Mouse (Mus musculus) activated CD4-positive, CD25-positive, alpha-beta regulatory T cell, adult 4 months (primary cell): ENCODE data around the gene Slc12a6. TPM values are rescaled to one million over a fixed set of nuclear protein-coding genes. Genes with fewer than 3 reads are reported as not detected.

ENCODE experiments used
- ATAC-seq: one replicate; pipeline ENCODE4 v1.8.0; 2017
- polyA plus RNA-seq, 2 experiments: library from polyadenylated mRNA; unstranded; fragments of 100-300 nt; shearing (Covaris generic); gene quantifications; one replicate each; pipeline ENCODE4 v1.2.1; 2017

Gene Slc12a6
- polyA plus RNA-seq, 2 experiments from 2014 or later = 47.9 to 48.7 TPM

- no peak for ATAC-seq
Observed at GRCm38 (mm10) chr2:112393958-112394357, 128.3 kb downstream of the Slc12a6 start.

GRCm38 (mm10) chr2:112396649-112397048 is 131.0 kb downstream of the Slc12a6 start:
- ATAC-seq = no peak

- ATAC-seq = no peak
Observed at GRCm38 (mm10) chr2:112407030-112407429, 141.4 kb downstream of the Slc12a6 start.

Other genes with a start within 250 kb of the Slc12a6 start
- not detected for gene Olfr1311, start 241.4 kb upstream of the Slc12a6 start, polyA plus RNA-seq
- gene Olfr1312, start 215.6 kb upstream of the Slc12a6 start, polyA plus RNA-seq = under 1 TPM in 1 of 2 experiments, not detected in 1; 0.08 TPM
- gene Olfr1313, start 188.0 kb upstream of the Slc12a6 start, polyA plus RNA-seq = not detected
- not detected for gene Olfr1314, start 169.0 kb upstream of the Slc12a6 start, polyA plus RNA-seq
- not detected for gene Olfr1315-ps1, start 150.4 kb upstream of the Slc12a6 start, polyA plus RNA-seq
- under 1 TPM in 1 of 2 experiments, not detected in 1; 0.11 TPM for gene Olfr1316, start 130.8 kb upstream of the Slc12a6 start, polyA plus RNA-seq
- gene Olfr1317, start 125.5 kb upstream of the Slc12a6 start, polyA plus RNA-seq = not detected
- not detected for gene Olfr1318, start 111.6 kb upstream of the Slc12a6 start, polyA plus RNA-seq
- gene Lpcat4, start 26.4 kb upstream of the Slc12a6 start, polyA plus RNA-seq = 10 to 100 TPM; 25.3 to 33.5 TPM
- gene Nutm1, start 6.5 kb upstream of the Slc12a6 start, polyA plus RNA-seq = not detected
- gene Nop10, start 3.9 kb upstream of the Slc12a6 start, polyA plus RNA-seq = 100 to 1,000 TPM; 171 to 211 TPM
- not detected for gene Gm21985, start 489 bp downstream of the Slc12a6 start, polyA plus RNA-seq
- 10 to 100 TPM; 76.4 to 79.2 TPM for gene Emc4, start 102.2 kb downstream of the Slc12a6 start, polyA plus RNA-seq
- 10 to 100 TPM; 21.4 to 21.7 TPM for gene Katnbl1, start 113.4 kb downstream of the Slc12a6 start, polyA plus RNA-seq
- 10 to 100 TPM; 11.5 to 14.5 TPM for gene Emc7, start 189.2 kb downstream of the Slc12a6 start, polyA plus RNA-seq
- gene Chrm5, start 214.9 kb downstream of the Slc12a6 start, polyA plus RNA-seq = not detected
- gene Aven, start 227.1 kb downstream of the Slc12a6 start, polyA plus RNA-seq = 10 to 100 TPM; 12.1 to 13.0 TPM